Mouse (Mus musculus) midbrain, embryonic 12.5 days (tissue): ENCODE measurements around the gene Gm3435. TPM values are rescaled to one million over a fixed set of nuclear protein-coding genes. Genes with fewer than 3 reads are reported as not detected.
A peak's percentile ranks its signal among the peaks of the same experiment; 100 is the strongest.
"Not testable (repeated sequence)": the region's sequence is repeated elsewhere in the genome, so short reads cannot be mapped to it uniquely, and the experiment has no call there.

Experiments
- ATAC-seq: fragments of 200-750 bp; cut with Nextera tagmentation; 2 replicates; pipeline ENCODE4 v1.8.0; 2017; ENCODE audit warnings: low read depth, moderate TSS enrichment, moderate library complexity; ENCODE audit not compliant: low FRiP score
- H3K27ac ChIP-seq: fragments of 300-500 bp; sonication (generic); replicated peaks from 2 replicates; pipeline ENCODE4 v1.5.1; 2016; ENCODE audit warnings: mild to moderate bottlenecking
- H3K27me3 ChIP-seq: fragments of 300-500 bp; sonication (generic); 2 replicates; pipeline ENCODE4 v1.6.1; 2016; ENCODE audit warnings: mild to moderate bottlenecking
- H3K36me3 ChIP-seq: fragments of 300-500 bp; sonication (generic); 2 replicates; pipeline ENCODE4 v1.6.1; 2016
- H3K4me1 ChIP-seq: fragments of 300-500 bp; sonication (generic); 2 replicates; pipeline ENCODE4 v1.6.1; 2016
- H3K4me2 ChIP-seq: fragments of 300-500 bp; sonication (generic); replicated peaks from 2 replicates; pipeline ENCODE4 v1.6.1; 2016; ENCODE audit warnings: mild to moderate bottlenecking, moderate library complexity
- H3K4me3 ChIP-seq: fragments of 300-500 bp; sonication (generic); 2 replicates; pipeline ENCODE4 v1.5.1; 2016; ENCODE audit warnings: mild to moderate bottlenecking
- H3K9ac ChIP-seq: fragments of 300-500 bp; sonication (generic); replicated peaks from 2 replicates; pipeline ENCODE4 v1.6.1; 2016; ENCODE audit warnings: mild to moderate bottlenecking, moderate library complexity
- H3K9me3 ChIP-seq: fragments of 300-500 bp; sonication (generic); 2 replicates; pipeline ENCODE4 v1.6.1; 2016; ENCODE audit warnings: mild to moderate bottlenecking
- WGBS: fragments of 180-500 bp; shearing (Covaris S2); methylation state at CpG from one replicate; pipeline ENCODE4 v1.1.7; 2016; 5-methylcytosine and 5-hydroxymethylcytosine counted together
- polyA plus RNA-seq: library from polyadenylated mRNA; unstranded; fragments of >200 nt; fragmentation: Nextera tagmentation; extraction: Ambion mirVana; gene quantifications from 2 replicates; pipeline ENCODE4 v1.2.1, GENCODE M21; 2016

Gene Gm3435
- polyA plus RNA-seq = 12.3 and 14.5 TPM in 2 replicates

DNA sequence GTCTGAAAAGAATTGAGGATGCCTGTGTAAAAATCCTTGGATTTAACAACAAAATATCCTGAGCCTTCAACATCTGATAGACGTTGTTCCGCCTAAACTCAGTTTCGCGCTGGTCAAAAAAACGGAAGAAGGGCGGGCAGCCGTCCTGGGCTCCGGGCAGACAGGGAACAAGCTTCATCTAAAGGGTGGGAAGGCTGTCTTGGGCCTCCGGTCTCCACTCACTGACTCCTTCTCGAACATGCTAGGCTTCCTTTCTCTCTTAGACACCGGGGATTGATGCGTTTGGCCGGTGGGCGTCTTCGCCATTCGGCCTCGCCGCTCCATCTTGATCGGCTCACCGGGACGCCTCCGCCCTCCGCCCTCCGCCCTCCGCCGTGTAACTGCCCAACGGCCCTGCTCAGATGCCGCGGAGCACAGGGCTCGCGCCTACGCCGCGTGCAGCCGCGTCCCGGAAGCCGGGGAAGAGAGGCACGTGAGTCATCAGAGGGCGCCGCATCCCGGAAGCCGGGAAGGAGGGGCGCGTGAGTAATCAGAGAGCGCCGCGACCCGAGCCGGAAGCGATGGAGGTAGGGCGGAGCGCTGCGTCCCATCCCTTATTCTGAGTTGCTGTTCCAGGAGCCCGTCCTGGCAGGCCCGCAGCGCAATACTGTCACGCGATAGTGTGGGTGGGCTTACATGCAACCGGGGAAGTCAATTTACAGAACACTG is at the start of gene Gm3435:
TSS of gene Gm3435 (plus strand) at position 471 of the 708 bp plus-strand sequence.
- H3K4me3 ChIP-seq, H3K9me3 ChIP-seq, H3K36me3 ChIP-seq, H3K27me3 ChIP-seq, H3K27ac ChIP-seq, H3K9ac ChIP-seq, H3K4me1 ChIP-seq, H3K4me2 ChIP-seq: not testable (repeated sequence)
- ATAC-seq = peak; percentile 99
- WGBS = no CpG with 5 or more reads among the region's 60 CpGs

DNA sequence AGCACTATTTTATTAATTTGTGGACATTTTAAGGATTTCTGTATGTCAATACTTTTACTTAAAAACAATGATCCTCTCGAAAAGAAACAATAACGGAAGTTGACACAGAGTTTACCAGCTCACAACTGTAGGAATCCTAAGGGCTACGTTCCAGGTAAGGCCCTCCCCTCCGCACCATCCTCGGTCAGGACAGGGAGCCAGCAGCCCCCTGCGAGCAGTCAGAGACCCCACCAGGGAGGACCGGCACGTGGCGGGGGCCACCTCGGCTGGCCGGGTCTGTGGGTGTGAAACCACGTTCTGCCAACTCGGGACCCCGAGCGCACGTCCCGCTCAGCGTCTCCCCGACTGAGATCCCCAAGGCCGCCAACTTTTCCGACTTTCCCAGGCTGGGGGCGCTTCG is 49.5 kb upstream of the Gm3435 start:
- Histone ChIP-seq H3K9ac (peak overlapping the region; percentile 80), H3K9me3 (no peaks in the 10 kb centered on the region), H3K4me3 (peak overlapping the region; percentile 78), H3K27me3 (no peaks in the 10 kb centered on the region), H3K4me1 (peaks cover 8% of the 10 kb centered on the region), H3K4me2 (peak overlapping the region; percentile 95), H3K27ac (no peak overlapping the region), H3K36me3 (no peaks in the 10 kb centered on the region)
- 2% methylated on average over 21 of the region's 23 CpGs for WGBS
- peak; percentile 13 for ATAC-seq

DNA sequence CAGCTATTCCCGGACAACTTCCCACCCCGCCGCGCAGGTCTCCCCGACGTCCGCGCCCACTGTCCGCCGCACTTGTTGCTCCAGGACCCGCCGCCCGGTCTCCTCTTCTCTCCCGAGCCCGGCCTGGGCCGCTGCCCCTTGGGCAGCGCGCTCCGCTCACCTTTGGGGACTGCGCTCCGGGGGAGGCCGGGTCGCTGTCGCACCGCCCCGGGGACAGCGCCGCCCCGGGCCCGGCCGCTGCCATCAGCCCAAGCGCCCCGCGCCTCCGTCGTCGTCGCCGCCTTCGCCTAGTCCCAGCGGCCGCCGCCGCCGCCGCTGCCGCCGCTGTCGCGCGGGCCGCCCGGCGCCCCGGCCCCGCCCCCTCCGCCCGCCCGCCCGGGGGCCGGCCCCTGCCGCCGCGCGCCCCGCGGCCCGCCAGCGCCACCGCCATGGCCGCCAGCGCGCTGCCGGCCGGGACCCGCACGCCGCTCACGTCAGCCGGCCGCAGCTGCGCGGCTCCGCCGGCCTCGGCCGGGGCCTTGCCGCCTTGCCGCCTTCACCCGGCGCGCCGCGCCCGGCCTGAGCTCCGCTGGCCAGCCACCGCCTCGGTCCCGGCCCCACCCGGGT is 48.9 kb upstream of the Gm3435 start, which contains the start of gene Phf10:
TSS of gene Phf10 (minus strand) at position 323 of the 606 bp plus-strand sequence.
- H3K9ac ChIP-seq = peak within 1 kb of the TSS; percentile 80
- WGBS = under 1% methylated on average over 33 of the region's 100 CpGs

DNA sequence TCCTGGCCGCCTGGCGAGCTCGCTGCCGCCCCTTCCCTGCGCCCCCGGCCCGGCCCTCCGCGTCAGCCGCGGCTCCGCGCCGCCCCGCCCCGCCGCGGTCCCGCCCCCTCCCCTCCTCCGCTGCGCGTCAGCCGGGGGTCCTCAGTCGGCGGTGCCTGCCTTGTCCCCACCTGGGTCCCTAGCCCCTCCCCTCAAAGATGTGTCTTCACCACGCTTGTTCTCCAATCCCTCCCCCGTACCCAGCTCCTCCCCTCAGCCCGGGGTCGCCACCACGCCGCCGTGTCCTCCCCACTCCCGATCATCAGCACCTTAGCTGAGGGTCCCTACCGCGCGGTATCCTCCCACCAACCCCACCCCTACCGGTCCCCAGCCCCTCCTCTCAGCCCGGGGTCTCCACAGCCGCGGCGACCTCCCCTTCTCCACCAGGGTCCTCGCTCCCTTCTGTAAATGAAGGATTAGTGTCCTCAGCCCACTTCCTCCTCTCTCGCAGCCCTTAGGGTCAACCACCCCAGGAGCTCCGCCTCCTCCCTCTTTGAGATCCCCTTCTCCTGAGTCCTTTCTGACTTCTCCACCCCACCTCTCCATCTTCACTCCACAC is 48.3 kb upstream of the Gm3435 start:
- not testable (repeated sequence) for H3K4me3 ChIP-seq, H3K27me3 ChIP-seq, H3K4me2 ChIP-seq, H3K4me1 ChIP-seq, H3K9ac ChIP-seq, H3K9me3 ChIP-seq, H3K36me3 ChIP-seq, H3K27ac ChIP-seq
- WGBS = no CpG with 5 or more reads among the region's 44 CpGs
- peak; percentile 96 for ATAC-seq

More for the DNA sequence above, 48.9 kb upstream of the Gm3435 start, which contains the start of gene Phf10:
- not testable (repeated sequence) for H3K27me3 ChIP-seq, H3K36me3 ChIP-seq, H3K4me1 ChIP-seq, H3K9me3 ChIP-seq
- H3K27ac ChIP-seq = peak within 1 kb of the TSS; percentile 61; the same call in 1 of the 2 replicates
- ATAC-seq = peak; percentile 86
- peak within 1 kb of the TSS; percentile 95 for H3K4me2 ChIP-seq
- H3K4me3 ChIP-seq = peak within 1 kb of the TSS; percentile 78

DNA sequence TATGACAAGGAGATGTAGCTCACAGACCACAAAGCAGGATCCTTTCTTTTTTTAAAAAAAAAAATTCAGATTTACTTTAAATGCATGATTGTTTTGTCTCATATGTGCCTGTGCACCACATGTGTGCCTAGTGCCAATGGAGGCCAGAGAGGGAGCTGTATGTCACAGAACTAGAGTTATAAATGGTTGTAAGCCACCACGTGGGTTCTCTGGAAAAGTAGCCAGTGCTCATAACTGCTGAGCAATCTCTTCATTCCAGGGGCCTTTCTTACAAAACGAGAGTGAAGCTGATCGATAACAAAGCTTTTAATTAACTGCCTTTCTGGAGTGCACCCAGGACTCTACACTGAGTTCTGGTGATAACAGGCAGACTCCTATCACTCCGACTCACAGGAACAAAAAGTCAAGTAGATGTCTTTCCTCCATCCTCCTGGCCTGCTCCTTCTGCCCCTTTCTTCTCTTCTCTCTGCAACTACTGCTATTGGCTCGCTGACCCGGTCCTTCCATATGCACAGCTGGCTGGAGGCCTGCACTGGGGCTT is 41.5 kb upstream of the Gm3435 start:
- H3K4me2 ChIP-seq, H3K9me3 ChIP-seq, H3K27me3 ChIP-seq, ATAC-seq, H3K4me1 ChIP-seq, H3K9ac ChIP-seq, H3K27ac ChIP-seq, H3K36me3 ChIP-seq, H3K4me3 ChIP-seq: not testable (repeated sequence)
- WGBS = no CpG with 5 or more reads among the region's 6 CpGs

DNA sequence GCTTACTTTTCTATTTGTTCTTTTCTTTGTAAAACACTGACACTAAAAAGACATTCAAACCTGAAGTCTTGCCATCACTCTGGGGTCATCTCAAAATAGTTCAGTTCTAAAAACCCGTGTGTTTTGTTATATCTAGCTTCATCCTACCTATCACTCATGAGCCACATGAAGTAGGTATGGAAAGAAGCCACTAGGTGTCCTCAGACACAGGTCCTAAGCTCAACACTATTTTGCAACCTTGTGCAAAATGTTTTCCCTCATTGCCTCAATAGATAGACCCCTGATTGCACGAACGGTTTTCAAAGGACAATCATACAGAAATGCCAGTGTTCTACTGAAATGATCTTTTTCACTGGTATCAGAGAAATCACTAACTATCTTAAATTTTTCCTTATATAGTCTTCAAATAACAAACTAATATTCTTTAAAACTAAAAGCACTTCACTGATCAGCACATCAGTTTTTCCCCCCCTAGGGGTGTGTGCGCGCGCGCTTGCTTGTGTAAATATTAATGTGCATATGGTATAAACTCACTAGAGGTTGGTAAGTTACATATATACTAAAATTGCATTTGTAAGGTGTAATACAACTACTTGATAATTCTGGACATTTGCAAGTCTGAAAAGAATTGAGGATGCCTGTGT is 32.1 kb upstream of the Gm3435 start:
- not testable (repeated sequence) for H3K27ac ChIP-seq, H3K9ac ChIP-seq, H3K9me3 ChIP-seq, H3K36me3 ChIP-seq, H3K4me1 ChIP-seq, H3K27me3 ChIP-seq
- ATAC-seq = 0 out of 2 replicates have a peak, but pooled peaks have one; percentile 3
- H3K4me2 ChIP-seq = peak overlapping the region; percentile 32; the same call in 1 of the 2 replicates
- WGBS = 2% methylated on average over 4 of the region's 7 CpGs
- H3K4me3 ChIP-seq = 0 out of 2 replicates have a peak overlapping the region, but pooled peaks have one; percentile 19

DNA sequence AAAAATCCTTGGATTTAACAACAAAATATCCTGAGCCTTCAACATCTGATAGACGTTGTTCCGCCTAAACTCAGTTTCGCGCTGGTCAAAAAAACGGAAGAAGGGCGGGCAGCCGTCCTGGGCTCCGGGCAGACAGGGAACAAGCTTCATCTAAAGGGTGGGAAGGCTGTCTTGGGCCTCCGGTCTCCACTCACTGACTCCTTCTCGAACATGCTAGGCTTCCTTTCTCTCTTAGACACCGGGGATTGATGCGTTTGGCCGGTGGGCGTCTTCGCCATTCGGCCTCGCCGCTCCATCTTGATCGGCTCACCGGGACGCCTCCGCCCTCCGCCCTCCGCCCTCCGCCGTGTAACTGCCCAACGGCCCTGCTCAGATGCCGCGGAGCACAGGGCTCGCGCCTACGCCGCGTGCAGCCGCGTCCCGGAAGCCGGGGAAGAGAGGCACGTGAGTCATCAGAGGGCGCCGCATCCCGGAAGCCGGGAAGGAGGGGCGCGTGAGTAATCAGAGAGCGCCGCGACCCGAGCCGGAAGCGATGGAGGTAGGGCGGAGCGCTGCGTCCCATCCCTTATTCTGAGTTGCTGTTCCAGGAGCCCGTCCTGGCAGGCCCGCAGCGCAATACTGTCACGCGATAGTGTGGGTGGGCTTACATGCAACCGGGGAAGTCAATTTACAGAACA is 31.5 kb upstream of the Gm3435 start, which contains the start of the genes 9030025P20Rik and Gm3417:
TSS of gene 9030025P20Rik (plus strand) at position 107 of the 677 bp plus-strand sequence.
TSS of gene Gm3417 (minus strand) at position 429 of the 677 bp plus-strand sequence.
- peak; percentile 98 for ATAC-seq
- not testable (repeated sequence) for H3K27me3 ChIP-seq, H3K27ac ChIP-seq, H3K9me3 ChIP-seq, H3K9ac ChIP-seq, H3K36me3 ChIP-seq, H3K4me1 ChIP-seq
- 0 out of 2 replicates have a peak within 1 kb of the TSS, but pooled peaks have one; percentile 19 for H3K4me3 ChIP-seq
- H3K4me2 ChIP-seq = peak within 1 kb of the TSS; percentile 32; the same call in 1 of the 2 replicates
- no CpG with 5 or more reads among the region's 60 CpGs for WGBS

DNA sequence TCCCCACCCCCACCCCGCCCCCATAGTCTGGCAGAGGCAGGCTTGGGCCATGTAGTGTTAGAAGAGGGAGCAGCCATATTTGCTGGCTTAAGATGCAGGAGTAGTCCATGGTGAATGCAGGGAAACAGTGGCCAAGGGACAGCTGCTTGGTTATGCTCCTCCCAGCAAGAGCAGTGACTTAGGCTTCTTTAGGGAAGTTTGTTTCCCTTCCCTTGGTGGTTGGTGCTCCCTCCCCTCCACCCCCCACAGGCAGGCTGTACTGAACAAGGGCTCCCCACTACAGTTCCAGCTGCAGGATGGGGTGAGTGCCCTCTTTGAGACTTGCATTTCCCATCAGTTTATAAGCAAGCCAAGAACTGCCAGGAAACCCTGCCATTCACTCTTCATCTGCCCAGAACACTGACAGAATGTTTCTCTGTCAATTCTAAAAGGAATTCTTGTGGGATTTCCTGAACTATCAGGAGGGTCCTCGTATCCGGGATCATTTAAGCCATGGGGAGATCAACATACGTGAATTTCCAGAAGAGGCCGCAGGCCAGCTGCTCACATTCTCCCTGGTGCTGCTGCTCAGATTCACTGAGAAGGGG is 19.8 kb upstream of the Gm3435 start:
- H3K9ac ChIP-seq, ATAC-seq, H3K4me2 ChIP-seq, H3K4me1 ChIP-seq, H3K27ac ChIP-seq, H3K9me3 ChIP-seq, H3K36me3 ChIP-seq, H3K4me3 ChIP-seq, H3K27me3 ChIP-seq: not testable (repeated sequence)
- 74% methylated on average over 4 of the region's 5 CpGs for WGBS

DNA sequence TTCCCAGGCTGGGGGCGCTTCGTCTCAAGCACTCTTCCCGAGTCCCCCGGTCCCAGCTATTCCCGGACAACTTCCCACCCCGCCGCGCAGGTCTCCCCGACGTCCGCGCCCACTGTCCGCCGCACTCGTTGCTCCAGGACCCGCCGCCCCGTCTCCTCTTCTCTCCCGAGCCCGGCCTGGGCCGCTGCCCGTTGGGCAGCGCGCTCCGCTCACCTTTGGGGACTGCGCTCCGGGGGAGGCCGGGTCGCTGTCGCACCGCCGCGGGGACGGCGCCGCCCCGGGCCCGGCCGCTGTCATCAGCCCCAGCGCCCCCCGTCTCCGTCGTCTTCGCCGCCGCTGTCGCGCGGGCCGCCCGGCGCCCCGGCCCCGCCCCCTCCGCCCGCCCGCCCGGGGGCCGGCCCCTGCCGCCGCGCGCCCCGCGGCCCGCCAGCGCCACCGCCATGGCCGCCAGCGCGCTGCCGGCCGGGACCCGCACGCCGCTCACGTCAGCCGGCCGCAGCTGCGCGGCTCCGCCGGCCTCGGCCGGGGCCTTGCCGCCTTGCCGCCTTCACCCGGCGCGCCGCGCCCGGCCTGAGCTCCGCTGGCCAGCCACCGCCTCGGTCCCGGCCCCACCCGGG is 17.3 kb upstream of the Gm3435 start:
- H3K4me3 ChIP-seq, H3K9ac ChIP-seq, ATAC-seq, H3K27me3 ChIP-seq, H3K27ac ChIP-seq, H3K4me1 ChIP-seq, H3K9me3 ChIP-seq, H3K36me3 ChIP-seq, H3K4me2 ChIP-seq: not testable (repeated sequence)
- no CpG with 5 or more reads among the region's 98 CpGs for WGBS

DNA sequence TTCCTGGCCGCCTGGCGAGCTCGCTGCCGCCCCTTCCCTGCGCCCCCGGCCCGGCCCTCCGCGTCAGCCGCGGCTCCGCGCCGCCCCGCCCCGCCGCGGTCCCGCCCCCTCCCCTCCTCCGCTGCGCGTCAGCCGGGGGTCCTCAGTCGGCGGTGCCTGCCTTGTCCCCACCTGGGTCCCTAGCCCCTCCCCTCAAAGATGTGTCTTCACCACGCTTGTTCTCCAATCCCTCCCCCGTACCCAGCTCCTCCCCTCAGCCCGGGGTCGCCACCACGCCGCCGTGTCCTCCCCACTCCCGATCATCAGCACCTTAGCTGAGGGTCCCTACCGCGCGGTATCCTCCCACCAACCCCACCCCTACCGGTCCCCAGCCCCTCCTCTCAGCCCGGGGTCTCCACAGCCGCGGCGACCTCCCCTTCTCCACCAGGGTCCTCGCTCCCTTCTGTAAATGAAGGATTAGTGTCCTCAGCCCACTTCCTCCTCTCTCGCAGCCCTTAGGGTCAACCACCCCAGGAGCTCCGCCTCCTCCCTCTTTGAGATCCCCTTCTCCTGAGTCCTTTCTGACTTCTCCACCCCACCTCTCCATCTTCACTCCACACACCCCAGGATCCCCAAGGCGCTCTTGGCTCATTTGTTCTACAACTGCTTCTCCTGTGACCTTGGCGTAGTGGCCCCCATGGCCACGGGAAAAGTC is 16.7 kb upstream of the Gm3435 start:
- H3K36me3 ChIP-seq, H3K4me1 ChIP-seq, H3K27ac ChIP-seq, H3K4me2 ChIP-seq, H3K27me3 ChIP-seq, H3K9me3 ChIP-seq, H3K9ac ChIP-seq, H3K4me3 ChIP-seq: not testable (repeated sequence)
- no CpG with 5 or more reads among the region's 47 CpGs for WGBS
- ATAC-seq = peak; percentile 93
